Mouse (Mus musculus): ENCODE measurements at regions not wholly inside any gene's neighbourhood (a gene's known extent, or its start where the extent isn't known, plus 50 kb on each side); places are given as distances from the start of the nearest gene placed in this dataset.

- Histone ChIP-seq H3K27me3 (ENCODE audit: control insufficient read depth, insufficient read depth, low read depth, low read length) (no peaks in the 10 kb centered on the region), H3K36me3 (ENCODE audit: control insufficient read depth, insufficient read depth) (no peaks in the 10 kb centered on the region), H3K4me2 (ENCODE audit: low read depth, low read length) (no peak overlapping the region), H3K4me3 (ENCODE audit: low read depth, low read length) (no peak overlapping the region), H3K4me1 (ENCODE audit: control insufficient read depth, low read depth, low read length) (no peaks in the 10 kb centered on the region), H3K9ac (ENCODE audit: low read depth, low read length) (no peak overlapping the region), H3K9me3 (replicated peaks; ENCODE audit: control insufficient read depth, low read length) (no peaks in the 10 kb centered on the region), H3K27ac (ENCODE audit: low read length) (no peak overlapping the region)
- ATAC-seq (ENCODE audit: low read depth): no peak
- WGBS (ENCODE audit: insufficient replicate concordance): 62% methylated on average over 2 of the region's 2 CpGs
These were observed 200.9 kb upstream of the Creb1 start for GRCm38 (mm10) chr1:64331566-64331965.

DNA sequence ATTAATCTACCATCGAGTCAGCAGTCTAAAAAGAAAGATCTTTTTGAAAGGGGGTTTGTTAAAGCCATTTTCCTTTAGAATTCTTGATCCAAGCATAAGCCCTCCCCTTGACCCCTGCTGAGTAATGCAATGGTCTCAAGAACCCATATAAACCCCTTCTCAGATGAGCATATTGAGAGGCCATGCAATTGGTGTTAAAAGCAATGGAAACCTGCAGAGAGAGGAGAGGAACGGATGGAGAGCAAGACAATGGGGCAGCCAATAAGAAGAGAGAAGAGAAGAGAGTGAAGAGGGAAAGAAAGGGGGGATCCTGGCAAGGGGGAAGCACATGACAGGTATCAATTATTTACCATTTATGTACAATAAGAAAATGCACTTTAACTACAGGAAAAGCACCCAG, 201.7 kb upstream of the Creb1 start:
- Histone ChIP-seq H3K9ac (ENCODE audit: low read depth, low read length) (no peak overlapping the region), H3K27ac (ENCODE audit: low read length) (no peak overlapping the region), H3K4me1 (ENCODE audit: control insufficient read depth, low read depth, low read length) (no peaks in the 10 kb centered on the region), H3K9me3 (replicated peaks; ENCODE audit: control insufficient read depth, low read length) (no peaks in the 10 kb centered on the region), H3K4me2 (ENCODE audit: low read depth, low read length) (no peak overlapping the region), H3K27me3 (ENCODE audit: control insufficient read depth, insufficient read depth, low read depth, low read length) (no peaks in the 10 kb centered on the region), H3K36me3 (ENCODE audit: control insufficient read depth, insufficient read depth) (no peaks in the 10 kb centered on the region), H3K4me3 (ENCODE audit: low read depth, low read length) (no peak overlapping the region)
- WGBS (ENCODE audit: insufficient replicate concordance): 36% methylated on average over 2 of the region's 2 CpGs
- ATAC-seq (ENCODE audit: low read depth): no peak

GRCm38 (mm10) chr1:64322197-64322596, 200.1 kb upstream of the Klf7 start:
- H3K27ac ChIP-seq (ENCODE audit: low read length): no peak overlapping the region
- no peaks in the 10 kb centered on the region for H3K9me3 ChIP-seq (replicated peaks; ENCODE audit: control insufficient read depth, low read length)
- H3K36me3 ChIP-seq (ENCODE audit: control insufficient read depth, insufficient read depth): no peaks in the 10 kb centered on the region
- H3K4me2 ChIP-seq (ENCODE audit: low read depth, low read length): no peak overlapping the region
- 73% methylated on average over 4 of the region's 4 CpGs for WGBS (ENCODE audit: insufficient replicate concordance)
- no peak overlapping the region for H3K4me3 ChIP-seq (ENCODE audit: low read depth, low read length)
- no peaks in the 10 kb centered on the region for H3K4me1 ChIP-seq (ENCODE audit: control insufficient read depth, low read depth, low read length)
- H3K27me3 ChIP-seq (ENCODE audit: control insufficient read depth, insufficient read depth, low read depth, low read length): no peaks in the 10 kb centered on the region
- H3K9ac ChIP-seq (ENCODE audit: low read depth, low read length): no peak overlapping the region
- ATAC-seq (ENCODE audit: low read depth): no peak

- Histone ChIP-seq H3K9ac (ENCODE audit: low read depth, low read length) (no peak overlapping the region), H3K4me2 (ENCODE audit: low read depth, low read length) (no peak overlapping the region), H3K4me1 (ENCODE audit: control insufficient read depth, low read depth, low read length) (no peaks in the 10 kb centered on the region), H3K4me3 (ENCODE audit: low read depth, low read length) (no peak overlapping the region), H3K36me3 (ENCODE audit: control insufficient read depth, insufficient read depth) (no peaks in the 10 kb centered on the region), H3K27me3 (ENCODE audit: control insufficient read depth, insufficient read depth, low read depth, low read length) (no peaks in the 10 kb centered on the region), H3K9me3 (replicated peaks; ENCODE audit: control insufficient read depth, low read length) (no peaks in the 10 kb centered on the region), H3K27ac (ENCODE audit: low read length) (no peak overlapping the region)
- 52% methylated on average over 3 of the region's 3 CpGs for WGBS (ENCODE audit: insufficient replicate concordance)
- no peak for ATAC-seq (ENCODE audit: low read depth)
These were observed 197.1 kb upstream of the Klf7 start for GRCm38 (mm10) chr1:64319155-64319582.

- H3K36me3 ChIP-seq (ENCODE audit: control insufficient read depth, insufficient read depth): no peaks in the 10 kb centered on the region
- no peaks in the 10 kb centered on the region for H3K4me1 ChIP-seq (ENCODE audit: control insufficient read depth, low read depth, low read length)
- no peaks in the 10 kb centered on the region for H3K27me3 ChIP-seq (ENCODE audit: control insufficient read depth, insufficient read depth, low read depth, low read length)
- 44% methylated on average over 8 of the region's 8 CpGs for WGBS (ENCODE audit: insufficient replicate concordance)
- no peak overlapping the region for H3K4me3 ChIP-seq (ENCODE audit: low read depth, low read length)
- no peak for ATAC-seq (ENCODE audit: low read depth)
- no peak overlapping the region for H3K9ac ChIP-seq (ENCODE audit: low read depth, low read length)
- H3K4me2 ChIP-seq (ENCODE audit: low read depth, low read length): no peak overlapping the region
- H3K9me3 ChIP-seq (replicated peaks; ENCODE audit: control insufficient read depth, low read length): no peaks in the 10 kb centered on the region
- H3K27ac ChIP-seq (ENCODE audit: low read length): no peak overlapping the region
These were observed 196.5 kb upstream of the Klf7 start for GRCm38 (mm10) chr1:64318440-64319154.

- H3K4me2 ChIP-seq (ENCODE audit: low read depth, low read length): no peak overlapping the region
- WGBS (ENCODE audit: insufficient replicate concordance): 63% methylated on average over 5 of the region's 5 CpGs
- no peaks in the 10 kb centered on the region for H3K36me3 ChIP-seq (ENCODE audit: control insufficient read depth, insufficient read depth)
- H3K9ac ChIP-seq (ENCODE audit: low read depth, low read length): no peak overlapping the region
- H3K9me3 ChIP-seq (replicated peaks; ENCODE audit: control insufficient read depth, low read length): no peaks in the 10 kb centered on the region
- no peak overlapping the region for H3K4me3 ChIP-seq (ENCODE audit: low read depth, low read length)
- H3K4me1 ChIP-seq (ENCODE audit: control insufficient read depth, low read depth, low read length): no peaks in the 10 kb centered on the region
- no peak for ATAC-seq (ENCODE audit: low read depth)
- no peak overlapping the region for H3K27ac ChIP-seq (ENCODE audit: low read length)
- no peaks in the 10 kb centered on the region for H3K27me3 ChIP-seq (ENCODE audit: control insufficient read depth, insufficient read depth, low read depth, low read length)
These were observed 195.1 kb upstream of the Klf7 start for GRCm38 (mm10) chr1:64317032-64317636.

DNA sequence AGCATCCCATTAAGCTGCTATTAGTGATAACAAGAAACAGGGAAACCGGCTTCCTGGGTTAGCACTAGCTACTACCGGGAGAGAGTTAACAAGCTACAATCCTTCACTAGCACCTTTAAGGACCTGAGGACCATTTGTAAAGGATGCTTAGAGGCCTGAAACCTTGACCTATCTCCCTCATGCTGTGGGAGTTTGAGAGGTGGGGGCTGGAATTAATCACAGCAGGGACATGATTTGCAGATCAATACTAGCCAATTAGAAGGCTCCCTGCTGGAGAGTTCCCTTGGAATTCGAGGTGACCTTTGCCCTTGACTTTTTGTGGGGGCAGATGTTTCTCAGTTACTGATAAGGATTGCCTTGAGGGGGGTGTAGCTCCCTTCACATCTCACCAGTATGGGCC, 189.3 kb upstream of the Klf7 start:
- Histone ChIP-seq H3K27me3 (ENCODE audit: control insufficient read depth, insufficient read depth, low read depth, low read length) (no peaks in the 10 kb centered on the region), H3K4me1 (ENCODE audit: control insufficient read depth, low read depth, low read length) (no peaks in the 10 kb centered on the region), H3K27ac (ENCODE audit: low read length) (no peak overlapping the region), H3K36me3 (ENCODE audit: control insufficient read depth, insufficient read depth) (no peaks in the 10 kb centered on the region), H3K4me3 (ENCODE audit: low read depth, low read length) (no peak overlapping the region), H3K9me3 (replicated peaks; ENCODE audit: control insufficient read depth, low read length) (no peaks in the 10 kb centered on the region), H3K4me2 (ENCODE audit: low read depth, low read length) (no peak overlapping the region), H3K9ac (ENCODE audit: low read depth, low read length) (no peak overlapping the region)
- no peak for ATAC-seq (ENCODE audit: low read depth)
- 43% methylated on average over 3 of the region's 3 CpGs for WGBS (ENCODE audit: insufficient replicate concordance)

DNA sequence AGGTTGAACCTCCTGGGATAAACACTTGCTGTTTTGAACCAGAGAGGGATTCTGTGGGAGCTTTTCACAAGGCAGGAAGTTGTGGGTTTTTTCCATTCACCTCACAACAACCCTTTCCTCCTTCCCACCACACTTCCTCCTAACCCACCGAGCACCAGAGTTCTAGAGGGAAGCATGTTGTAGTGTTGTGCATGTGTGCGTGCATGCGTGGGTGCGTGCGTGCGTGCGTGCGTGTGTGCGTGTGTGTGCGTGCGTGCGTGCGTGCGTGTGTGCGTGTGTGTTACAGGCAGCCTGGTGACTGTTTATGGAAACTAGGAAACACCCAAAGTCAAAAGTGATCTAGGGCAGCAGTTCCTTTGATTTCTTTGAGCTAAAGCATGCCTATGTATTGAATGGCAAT, 186.5 kb upstream of the Klf7 start:
- no peak for ATAC-seq (ENCODE audit: low read depth)
- H3K4me2 ChIP-seq (ENCODE audit: low read depth, low read length): no peak overlapping the region

GRCm38 (mm10) chr1:64308088-64308487, 186.0 kb upstream of the Klf7 start:
- no peak for ATAC-seq (ENCODE audit: low read depth)
- Histone ChIP-seq H3K27ac (ENCODE audit: low read length) (no peak overlapping the region), H3K4me1 (ENCODE audit: control insufficient read depth, low read depth, low read length) (no peaks in the 10 kb centered on the region), H3K4me2 (ENCODE audit: low read depth, low read length) (no peak overlapping the region), H3K9ac (ENCODE audit: low read depth, low read length) (no peak overlapping the region), H3K36me3 (ENCODE audit: control insufficient read depth, insufficient read depth) (no peaks in the 10 kb centered on the region), H3K9me3 (replicated peaks; ENCODE audit: control insufficient read depth, low read length) (no peaks in the 10 kb centered on the region), H3K4me3 (ENCODE audit: low read depth, low read length) (no peak overlapping the region), H3K27me3 (ENCODE audit: control insufficient read depth, insufficient read depth, low read depth, low read length) (no peaks in the 10 kb centered on the region)
- WGBS (ENCODE audit: insufficient replicate concordance): 49% methylated on average over 10 of the region's 10 CpGs

More for the DNA sequence above, 186.5 kb upstream of the Klf7 start:
- H3K27ac ChIP-seq (ENCODE audit: low read length): no peak overlapping the region
- H3K9ac ChIP-seq (ENCODE audit: low read depth, low read length): no peak overlapping the region
- no peaks in the 10 kb centered on the region for H3K36me3 ChIP-seq (ENCODE audit: control insufficient read depth, insufficient read depth)
- WGBS (ENCODE audit: insufficient replicate concordance): 56% methylated on average over 15 of the region's 15 CpGs
- no peaks in the 10 kb centered on the region for H3K27me3 ChIP-seq (ENCODE audit: control insufficient read depth, insufficient read depth, low read depth, low read length)
- no peaks in the 10 kb centered on the region for H3K9me3 ChIP-seq (replicated peaks; ENCODE audit: control insufficient read depth, low read length)
- no peaks in the 10 kb centered on the region for H3K4me1 ChIP-seq (ENCODE audit: control insufficient read depth, low read depth, low read length)
- no peak overlapping the region for H3K4me3 ChIP-seq (ENCODE audit: low read depth, low read length)
